Mouse (Mus musculus) spleen, embryonic (tissue): ENCODE results near the gene Xpnpep2.

Experiments
- CTCF ChIA-PET: fragments of 350-600 bp; sonication (Branson Sonifier 250); formaldehyde crosslinking; loops from one replicate; lab custom pipeline; 2022; lab: Charles Lee

Xpnpep2 gene

DNA sequence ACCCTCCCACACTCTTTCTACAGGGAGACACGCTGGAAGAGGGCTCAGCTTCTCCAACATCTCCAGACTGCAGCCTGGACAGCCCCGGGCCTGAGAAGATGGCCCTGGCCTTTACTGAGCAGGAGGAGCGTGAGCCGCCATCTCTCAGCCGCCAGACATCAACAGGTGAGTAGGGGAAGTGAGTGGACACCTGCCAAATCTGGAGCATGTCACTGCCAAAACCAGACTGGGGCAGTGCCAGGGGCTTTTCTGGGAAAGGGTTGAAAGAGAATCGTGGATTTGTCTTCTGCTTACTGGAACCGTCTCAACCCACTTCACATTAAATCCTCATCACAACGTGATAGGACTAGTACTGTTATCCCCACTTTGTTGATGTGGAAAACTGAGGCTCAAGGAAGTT lies 48.9 kb downstream of the Xpnpep2 start:
- CTCF ChIA-PET: no interaction called here

DNA sequence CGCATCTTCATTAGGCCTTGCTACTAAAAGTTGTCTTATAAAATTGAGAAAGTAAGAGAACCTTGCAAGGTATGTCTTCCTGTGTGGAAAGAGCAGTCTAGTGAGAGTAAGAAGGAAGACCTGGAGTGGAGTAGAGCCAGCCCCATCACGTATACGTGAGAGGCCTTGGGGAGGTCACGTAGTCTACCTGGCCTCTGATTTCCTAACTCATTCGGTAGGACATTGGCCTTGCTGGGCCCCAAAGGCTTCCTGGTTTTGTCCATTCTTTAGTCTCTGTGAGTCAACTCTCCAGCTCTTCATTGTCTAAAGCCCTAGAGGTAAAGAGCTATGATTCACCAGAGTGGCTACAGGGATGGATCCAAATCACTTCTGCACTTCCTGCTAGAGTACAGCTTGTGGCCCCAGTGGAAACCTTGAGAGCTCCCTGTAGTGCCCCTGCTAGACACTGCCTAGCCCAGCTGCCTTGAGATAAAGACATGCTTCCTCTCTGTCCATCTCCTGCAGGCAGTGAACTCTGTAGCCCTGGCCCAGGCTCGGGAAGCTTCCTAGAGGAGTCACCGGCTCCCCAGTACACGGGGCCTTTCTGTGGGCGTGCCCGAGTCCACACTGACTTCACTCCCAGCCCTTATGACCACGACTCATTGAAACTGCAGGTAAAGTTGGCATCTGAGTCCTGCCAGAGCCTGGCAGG lies 49.8 kb downstream of the Xpnpep2 start:
- CTCF ChIA-PET: no interaction called here

DNA sequence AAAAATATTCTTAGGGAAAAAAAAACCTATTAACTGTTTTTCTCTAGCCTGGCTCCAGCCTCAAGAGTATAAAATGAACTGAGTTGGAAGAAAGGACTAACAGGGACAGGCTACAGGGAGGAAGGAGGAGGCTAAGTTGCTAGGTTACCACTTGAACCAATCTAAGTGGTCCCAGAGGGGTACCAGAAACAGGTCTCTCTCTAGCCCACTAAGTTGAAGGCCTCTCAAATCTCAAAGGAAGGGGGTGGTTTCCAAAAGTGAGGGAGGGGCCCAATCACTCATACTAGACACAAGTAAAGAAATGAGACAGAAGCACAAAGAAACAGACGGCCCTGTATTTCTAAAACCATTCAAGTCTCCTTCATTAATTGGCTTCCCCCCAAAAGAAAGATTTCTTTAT lies 61.4 kb downstream of the Xpnpep2 start:
- CTCF ChIA-PET: no interaction called here

DNA sequence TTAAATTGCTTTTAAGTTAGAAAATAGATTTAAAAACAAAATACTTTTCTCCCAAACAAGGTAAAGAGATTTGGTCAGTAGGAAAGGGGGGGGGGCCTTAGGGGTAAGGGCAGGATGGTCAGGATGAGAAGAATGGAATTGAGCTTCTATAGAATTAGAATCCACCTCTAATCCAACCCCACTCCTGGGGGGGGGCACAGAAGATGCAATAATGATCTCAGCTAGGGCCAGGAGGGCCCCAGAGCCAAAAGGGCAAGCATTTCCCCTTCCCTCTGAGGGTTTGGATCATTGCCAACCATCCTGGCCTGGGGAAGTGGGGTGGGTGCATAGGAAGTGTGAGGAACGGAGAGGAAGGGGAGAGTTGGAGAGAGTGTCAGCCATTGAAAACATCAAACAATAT lies 61.8 kb downstream of the Xpnpep2 start:
- CTCF ChIA-PET: no interaction called here

DNA sequence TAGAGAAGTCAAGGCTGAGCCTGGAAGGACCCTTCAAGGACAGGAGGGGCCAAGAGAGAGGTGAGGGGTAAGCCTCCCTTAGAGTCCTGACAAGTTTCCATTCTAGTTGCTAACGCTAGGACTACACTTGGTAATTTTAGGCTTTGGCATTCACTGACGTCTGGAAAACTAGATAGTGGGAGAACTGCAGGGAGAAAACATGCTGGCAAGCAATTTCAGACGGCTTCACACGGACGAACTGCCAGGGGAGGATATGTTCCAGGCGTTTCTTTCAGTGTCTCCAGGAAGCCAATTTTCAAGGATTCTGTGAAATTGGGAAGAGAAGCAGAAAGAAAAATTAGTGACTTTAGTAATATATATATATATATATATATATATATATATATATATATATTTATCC lies 73.3 kb downstream of the Xpnpep2 start:
- CTCF ChIA-PET: interaction anchor here (0.6 kb wide), 1 partner anchor 19 kb away, joined by 4 read pairs; no protein-coding TSS in a partner anchor

DNA sequence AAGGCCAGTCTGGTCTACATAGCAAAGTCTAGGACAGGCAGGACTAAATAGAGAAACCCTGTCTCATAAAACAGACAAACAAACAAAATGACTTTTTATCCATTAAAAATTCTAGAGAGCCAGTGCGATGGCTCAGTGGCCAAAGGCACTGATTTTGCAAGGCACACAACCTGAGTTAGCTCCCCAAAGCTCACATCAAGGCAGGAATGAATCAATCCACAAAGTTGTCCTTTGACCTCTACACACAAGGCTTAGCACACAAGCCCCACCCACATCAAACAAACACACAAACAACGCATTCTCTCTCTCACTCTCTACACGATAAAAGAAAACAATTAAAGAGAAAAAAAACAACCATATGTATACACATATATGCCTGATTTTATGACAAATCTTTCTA lies 76.2 kb downstream of the Xpnpep2 start:
- CTCF ChIA-PET: no interaction called here
